Mouse (Mus musculus) hindbrain, postnatal 0 days (tissue): ENCODE measurements around the gene Slco3a1. TPM values are rescaled to one million over a fixed set of nuclear protein-coding genes. Genes with fewer than 3 reads are reported as not detected.

Experiments
- ATAC-seq: fragments of 200-750 bp; cut with Nextera tagmentation; 2 replicates; pipeline ENCODE4 v1.8.0; 2017; ENCODE audit warnings: mild to moderate bottlenecking, moderate TSS enrichment, moderate library complexity
- DNase-seq: peaks from one replicate; pipeline ENCODE4 v3.0.0-alpha.2; 2015; ENCODE audit warnings: low spot score
- H3K27ac ChIP-seq: fragments of 300-500 bp; sonication (generic); 2 replicates; pipeline ENCODE4 v1.5.1; 2014; ENCODE audit warnings: mild to moderate bottlenecking
- H3K27me3 ChIP-seq: fragments of 300-500 bp; sonication (generic); 2 replicates; pipeline ENCODE4 v1.6.1; 2014; ENCODE audit warnings: low read length, mixed read lengths; ENCODE audit not compliant: insufficient read depth
- H3K36me3 ChIP-seq: fragments of 300-500 bp; sonication (generic); 2 replicates; pipeline ENCODE4 v1.6.1; 2014; ENCODE audit warnings: low read length, mixed read lengths; ENCODE audit not compliant: insufficient read depth
- H3K4me1 ChIP-seq: fragments of 300-500 bp; sonication (generic); 2 replicates; pipeline ENCODE4 v1.6.1; 2014; ENCODE audit warnings: antibody characterized with exemption, low read length, mixed read lengths; ENCODE audit not compliant: insufficient read depth
- H3K4me2 ChIP-seq: fragments of 300-500 bp; sonication (generic); 2 replicates; pipeline ENCODE4 v1.6.1; 2014; ENCODE audit warnings: low read depth, mild to moderate bottlenecking, low read length, moderate library complexity, mixed read lengths
- H3K4me3 ChIP-seq: fragments of 300-500 bp; sonication (generic); 2 replicates; pipeline ENCODE4 v1.5.1; 2014; ENCODE audit warnings: low read length
- H3K9ac ChIP-seq: fragments of 300-500 bp; sonication (generic); replicated peaks from 2 replicates; pipeline ENCODE4 v1.6.1; 2014; ENCODE audit warnings: mild to moderate bottlenecking, low read length, moderate library complexity, mixed read lengths
- H3K9me3 ChIP-seq: fragments of 300-500 bp; sonication (generic); 2 replicates; pipeline ENCODE4 v1.6.1; 2016; ENCODE audit warnings: low read length, mixed read lengths
- CTCF ChIP-seq: IDR thresholded peaks from 2 replicates; pipeline ENCODE4 v1.5.1; 2016; ENCODE audit warnings: antibody characterized with exemption, control low read depth, low read depth
- WGBS: fragments of 180-500 bp; shearing (Covaris S2); extraction: QIAGEN DNeasy Blood & Tissue Kit; methylation state at CpG from one replicate; pipeline ENCODE4 v1.1.7; 2014; 5-methylcytosine and 5-hydroxymethylcytosine counted together
- polyA plus RNA-seq: library from polyadenylated mRNA; unstranded; fragments of >200 nt; fragmentation: Nextera tagmentation; extraction: Ambion mirVana; gene quantifications from 2 replicates; pipeline ENCODE4 v1.2.1, GENCODE M21; 2015
- total RNA-seq: library from RNA; depleted of rRNA; stranded (reverse); fragments of >200 nt; gene quantifications from 2 replicates; pipeline ENCODE4 v1.2.3, GENCODE M21; 2014

The Slco3a1 gene
- total and polyA plus RNA-seq, 2 experiments from 2014 or later: 15.0 to 20.7 TPM

DNA sequence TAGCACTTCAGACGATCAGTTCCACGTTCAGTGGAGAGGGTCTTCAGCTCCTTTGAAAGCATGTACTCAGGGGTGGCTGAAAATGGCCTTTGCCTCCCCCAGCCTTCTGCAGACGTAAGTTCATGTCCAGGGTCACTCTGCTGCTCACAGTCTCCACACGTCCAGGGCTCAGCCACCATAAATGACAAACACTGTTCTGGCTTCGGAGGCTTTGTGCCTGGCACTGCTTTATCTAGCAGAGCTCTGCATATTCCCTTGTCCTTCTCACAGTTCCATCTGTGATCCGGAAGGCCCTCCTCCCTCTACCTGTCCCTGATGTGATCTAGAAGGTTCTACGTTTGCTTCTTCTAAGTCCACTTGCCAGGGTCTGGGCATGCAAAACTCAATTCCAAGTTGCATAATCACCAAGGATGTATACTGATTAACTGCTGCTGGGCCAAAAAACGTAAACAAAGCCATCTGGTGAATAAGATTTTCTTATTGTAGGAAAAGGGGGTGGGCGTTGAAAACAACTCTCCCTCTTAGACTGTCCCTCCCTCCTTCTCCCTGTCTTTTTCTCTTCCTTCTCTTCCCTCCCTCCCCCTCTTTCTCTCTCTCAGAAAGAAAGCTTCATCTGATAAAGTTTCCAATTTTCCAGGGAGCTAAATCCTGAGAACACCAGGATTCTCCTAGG, 62.8 kb downstream of the Slco3a1 start:
- WGBS: 78% methylated on average over 9 of the region's 9 CpGs
- H3K9me3 ChIP-seq: no peaks in the 10 kb centered on the region
- TF ChIP-seq CTCF: no peak

GRCm38 (mm10) chr7:74488141-74488540, 66.4 kb downstream of the Slco3a1 start:
- DNase-seq: no peak
- H3K27ac ChIP-seq: no peak overlapping the region
- no peak for ATAC-seq
- no peak overlapping the region for H3K9ac ChIP-seq
- no peaks in the 10 kb centered on the region for H3K9me3 ChIP-seq
- H3K27me3 ChIP-seq: no peaks in the 10 kb centered on the region
- H3K36me3 ChIP-seq: no peaks in the 10 kb centered on the region
- H3K4me3 ChIP-seq: no peak overlapping the region
- H3K4me2 ChIP-seq: no peak overlapping the region
- H3K4me1 ChIP-seq: no peaks in the 10 kb centered on the region
- no peak for TF ChIP-seq CTCF
- 80% methylated on average over 3 of the region's 3 CpGs for WGBS

More for the DNA sequence above, 62.8 kb downstream of the Slco3a1 start:
- Histone ChIP-seq H3K4me2 (no peak overlapping the region), H3K4me1 (no peaks in the 10 kb centered on the region), H3K36me3 (no peaks in the 10 kb centered on the region), H3K27me3 (no peaks in the 10 kb centered on the region; the same call in 1 of the 2 replicates), H3K9ac (no peak overlapping the region), H3K4me3 (no peak overlapping the region), H3K27ac (no peak overlapping the region)
- no peak for DNase-seq
- no peak for ATAC-seq

- H3K27me3 ChIP-seq: no peaks in the 10 kb centered on the region
- no peak overlapping the region for H3K9ac ChIP-seq
- H3K4me3 ChIP-seq: no peak overlapping the region
- H3K4me2 ChIP-seq: no peak overlapping the region
- H3K27ac ChIP-seq: no peak overlapping the region
- no peaks in the 10 kb centered on the region for H3K4me1 ChIP-seq
- DNase-seq (peak; percentile 31), ATAC-seq (no peak)
- no peaks in the 10 kb centered on the region for H3K36me3 ChIP-seq
- 54% methylated on average over 3 of the region's 3 CpGs for WGBS
- TF ChIP-seq CTCF: no peak
- H3K9me3 ChIP-seq: no peaks in the 10 kb centered on the region
These were observed 66.9 kb downstream of the Slco3a1 start for GRCm38 (mm10) chr7:74487727-74488126.

GRCm38 (mm10) chr7:74486083-74486482, 68.5 kb downstream of the Slco3a1 start:
- TF ChIP-seq CTCF: no peak
- no peak for DNase-seq
- Histone ChIP-seq H3K4me2 (no peak overlapping the region), H3K27me3 (no peaks in the 10 kb centered on the region), H3K4me1 (no peaks in the 10 kb centered on the region), H3K36me3 (no peaks in the 10 kb centered on the region), H3K4me3 (no peak overlapping the region), H3K9me3 (no peaks in the 10 kb centered on the region), H3K9ac (no peak overlapping the region), H3K27ac (no peak overlapping the region)
- 83% methylated on average over 4 of the region's 4 CpGs for WGBS
- ATAC-seq: no peak

- H3K9ac ChIP-seq: no peak overlapping the region
- no peak for DNase-seq
- no peaks in the 10 kb centered on the region for H3K27me3 ChIP-seq
- H3K27ac ChIP-seq: no peak overlapping the region
- H3K9me3 ChIP-seq: no peaks in the 10 kb centered on the region
- no peaks in the 10 kb centered on the region for H3K36me3 ChIP-seq
- WGBS: 88% methylated on average over 2 of the region's 2 CpGs
- no peak for TF ChIP-seq CTCF
- H3K4me3 ChIP-seq: no peak overlapping the region
- H3K4me2 ChIP-seq: no peak overlapping the region
- ATAC-seq: no peak
- no peaks in the 10 kb centered on the region for H3K4me1 ChIP-seq
These were observed 68.9 kb downstream of the Slco3a1 start for GRCm38 (mm10) chr7:74485669-74486068.

DNA sequence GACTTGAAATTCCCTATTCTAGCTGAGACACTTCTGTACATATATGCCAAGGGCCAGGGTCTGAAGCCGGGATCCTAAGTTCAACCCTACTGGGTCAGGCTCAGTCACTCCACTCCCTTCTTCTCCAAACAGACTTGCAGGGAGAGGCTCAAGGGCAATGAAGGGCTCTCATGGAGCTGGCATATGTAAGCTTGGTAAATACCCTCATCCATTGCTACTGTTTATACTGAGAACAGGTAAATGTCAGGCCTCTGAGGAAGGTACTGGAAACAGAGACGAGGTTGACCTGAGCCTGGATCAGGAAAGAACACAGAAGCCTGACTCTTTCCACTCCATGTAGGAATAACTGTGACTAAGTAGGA, 70.6 kb downstream of the Slco3a1 start:
- no peak overlapping the region for H3K9ac ChIP-seq
- no peak overlapping the region for H3K4me2 ChIP-seq
- ATAC-seq (no peak), DNase-seq (no peak)
- no peaks in the 10 kb centered on the region for H3K9me3 ChIP-seq
- TF ChIP-seq CTCF: no peak
- no peak overlapping the region for H3K4me3 ChIP-seq
- H3K36me3 ChIP-seq: no peaks in the 10 kb centered on the region
- H3K27me3 ChIP-seq: no peaks in the 10 kb centered on the region
- H3K27ac ChIP-seq: no peak overlapping the region
- no peaks in the 10 kb centered on the region for H3K4me1 ChIP-seq
- WGBS: 94% methylated on average over 2 of the region's 2 CpGs

- Histone ChIP-seq H3K27me3 (no peaks in the 10 kb centered on the region), H3K27ac (no peak overlapping the region), H3K4me3 (no peak overlapping the region), H3K9me3 (no peaks in the 10 kb centered on the region), H3K4me1 (no peaks in the 10 kb centered on the region), H3K9ac (no peak overlapping the region), H3K36me3 (no peaks in the 10 kb centered on the region), H3K4me2 (no peak overlapping the region)
- TF ChIP-seq CTCF: no peak
- DNase-seq (no peak), ATAC-seq (no peak)
- 85% methylated on average over 3 of the region's 3 CpGs for WGBS
These were observed 71.1 kb downstream of the Slco3a1 start for GRCm38 (mm10) chr7:74483294-74484023.
